Mouse (Mus musculus): ENCODE measurements around the gene Gm10477. TPM values are rescaled to one million over a fixed set of nuclear protein-coding genes. Genes with fewer than 3 reads are reported as not detected.
"Not testable (repeated sequence)": the region's sequence is repeated elsewhere in the genome, so short reads cannot be mapped to it uniquely, and the experiment has no call there.

Gm10477 gene
- total RNA-seq (2014; rRNA removed; ENCODE audit: low replicate concordance) (not detected in 2 replicates), polyA plus RNA-seq (2015; fragmentation: Nextera tagmentation; extraction: Ambion mirVana) (not detected in 2 replicates)

DNA sequence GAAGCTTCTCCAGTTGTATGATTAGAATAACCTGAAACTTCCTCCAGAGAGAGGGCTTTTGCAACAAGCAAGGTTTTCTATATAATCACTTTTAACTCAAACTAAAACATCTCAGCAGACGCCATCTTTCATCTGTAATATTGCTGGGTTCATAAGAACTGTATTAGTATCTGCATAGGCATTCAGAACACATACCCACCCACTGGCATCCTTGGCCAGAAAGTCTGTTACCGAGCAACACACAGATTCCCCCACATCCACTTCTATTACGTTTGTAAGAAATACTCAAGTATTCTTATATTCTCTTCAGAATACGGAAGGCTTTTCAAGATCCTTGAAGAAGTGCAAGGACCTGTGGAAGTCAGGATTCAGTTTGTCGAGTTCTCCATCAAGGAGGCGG, at the start of gene Gm10477:
Gm10477 (plus strand) TSS at position 301 of the 400 bp plus-strand sequence.
- not testable (repeated sequence) for ATAC-seq (ENCODE audit: insufficient read depth, low read depth); H3K27me3 ChIP-seq (ENCODE audit: control insufficient read depth, insufficient read depth, low read length); H3K4me3 ChIP-seq (ENCODE audit: low read depth, low read length); H3K9ac ChIP-seq (replicated peaks; ENCODE audit: low read depth, low read length); H3K4me1 ChIP-seq (ENCODE audit: control insufficient read depth, insufficient read depth); DNase-seq (ENCODE audit: low spot score); H3K27ac ChIP-seq (ENCODE audit: low read depth); H3K9me3 ChIP-seq (replicated peaks; ENCODE audit: control insufficient read depth, low read length); H3K4me2 ChIP-seq (ENCODE audit: low read depth, low read length); H3K36me3 ChIP-seq (replicated peaks; ENCODE audit: control insufficient read depth, insufficient read depth, low read length)
- 80% methylated on average over 6 of the region's 6 CpGs for WGBS

- Histone ChIP-seq H3K27me3 (ENCODE audit: control insufficient read depth, insufficient read depth, low read length) (no peaks in the 10 kb centered on the region), H3K4me3 (ENCODE audit: low read depth, low read length) (no peak overlapping the region), H3K9me3 (replicated peaks; ENCODE audit: control insufficient read depth, low read length) (no peaks in the 10 kb centered on the region), H3K9ac (replicated peaks; ENCODE audit: low read depth, low read length) (no peak overlapping the region), H3K27ac (ENCODE audit: low read depth) (no peak overlapping the region), H3K36me3 (replicated peaks; ENCODE audit: control insufficient read depth, insufficient read depth, low read length) (peaks cover 10% of the 10 kb centered on the region; the same call in 1 of the 2 replicates), H3K4me2 (ENCODE audit: low read depth, low read length) (no peak overlapping the region), H3K4me1 (ENCODE audit: control insufficient read depth, insufficient read depth) (no peaks in the 10 kb centered on the region)
- TF ChIP-seq CTCF (IDR thresholded peaks at IDR 0.05; ENCODE audit: low read depth) (no peak), EP300 (IDR thresholded peaks at IDR 0.05; ENCODE audit: low read depth) (no peak)
- ATAC-seq (ENCODE audit: insufficient read depth, low read depth) (no peak), DNase-seq (ENCODE audit: low spot score) (no peak)
- WGBS: 70% methylated on average over 3 of the region's 3 CpGs
Observed at GRCm38 (mm10) chrX:56477553-56477952, 47.0 kb upstream of the Gm10477 start.

- H3K27me3 ChIP-seq (ENCODE audit: control insufficient read depth, insufficient read depth, low read length): no peaks in the 10 kb centered on the region
- no peaks in the 10 kb centered on the region for H3K9me3 ChIP-seq (replicated peaks; ENCODE audit: control insufficient read depth, low read length)
- no peak overlapping the region for H3K4me2 ChIP-seq (ENCODE audit: low read depth, low read length)
- DNase-seq (ENCODE audit: low spot score) (peak; percentile 9), ATAC-seq (ENCODE audit: insufficient read depth, low read depth) (no peak)
- peaks cover 15% of the 10 kb centered on the region; the same call in 1 of the 2 replicates for H3K36me3 ChIP-seq (replicated peaks; ENCODE audit: control insufficient read depth, insufficient read depth, low read length)
- 65% methylated on average over 3 of the region's 3 CpGs for WGBS
- H3K27ac ChIP-seq (ENCODE audit: low read depth): no peak overlapping the region
- TF ChIP-seq EP300 (IDR thresholded peaks at IDR 0.05; ENCODE audit: low read depth): no peak
- no peak for TF ChIP-seq CTCF (IDR thresholded peaks at IDR 0.05; ENCODE audit: low read depth)
- no peak overlapping the region for H3K4me3 ChIP-seq (ENCODE audit: low read depth, low read length)
- H3K4me1 ChIP-seq (ENCODE audit: control insufficient read depth, insufficient read depth): no peaks in the 10 kb centered on the region
- no peak overlapping the region for H3K9ac ChIP-seq (replicated peaks; ENCODE audit: low read depth, low read length)
Observed at GRCm38 (mm10) chrX:56481906-56482305, 42.6 kb upstream of the Gm10477 start.

DNA sequence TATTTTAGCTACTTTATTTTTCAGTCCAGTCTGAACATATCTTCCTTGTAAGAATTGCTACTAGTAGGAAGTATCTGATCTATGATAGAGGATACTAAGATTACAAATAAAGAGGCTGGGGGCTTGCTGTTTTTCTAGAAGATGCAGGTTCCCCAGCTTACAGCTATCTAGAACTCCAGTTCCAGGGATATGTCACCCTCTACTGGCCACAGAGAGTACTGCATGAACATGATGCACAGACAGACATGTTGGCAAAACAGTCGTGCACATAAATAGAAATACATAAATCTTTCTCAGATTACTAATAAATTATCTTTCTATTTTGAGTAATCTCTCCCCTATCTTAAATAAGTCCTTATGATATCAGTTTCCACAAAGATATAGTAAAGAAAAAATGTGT, 34.8 kb upstream of the Gm10477 start:
- Histone ChIP-seq H3K9ac (replicated peaks; ENCODE audit: low read depth, low read length) (no peak overlapping the region), H3K27ac (ENCODE audit: low read depth) (no peak overlapping the region), H3K4me1 (ENCODE audit: control insufficient read depth, insufficient read depth) (no peaks in the 10 kb centered on the region), H3K9me3 (replicated peaks; ENCODE audit: control insufficient read depth, low read length) (no peaks in the 10 kb centered on the region), H3K4me3 (ENCODE audit: low read depth, low read length) (no peak overlapping the region), H3K27me3 (ENCODE audit: control insufficient read depth, insufficient read depth, low read length) (no peaks in the 10 kb centered on the region), H3K4me2 (ENCODE audit: low read depth, low read length) (no peak overlapping the region), H3K36me3 (replicated peaks; ENCODE audit: control insufficient read depth, insufficient read depth, low read length) (0 out of 2 replicates have a peak, but pooled peaks cover 9% of the 10 kb centered on the region)
- TF ChIP-seq EP300 (IDR thresholded peaks at IDR 0.05; ENCODE audit: low read depth) (no peak), CTCF (IDR thresholded peaks at IDR 0.05; ENCODE audit: low read depth) (peak; percentile 79)
- no peak for ATAC-seq (ENCODE audit: insufficient read depth, low read depth)
- DNase-seq (ENCODE audit: low spot score): peak; percentile 39
- 13% methylated on average over 1 of the region's 1 CpGs for WGBS

DNA sequence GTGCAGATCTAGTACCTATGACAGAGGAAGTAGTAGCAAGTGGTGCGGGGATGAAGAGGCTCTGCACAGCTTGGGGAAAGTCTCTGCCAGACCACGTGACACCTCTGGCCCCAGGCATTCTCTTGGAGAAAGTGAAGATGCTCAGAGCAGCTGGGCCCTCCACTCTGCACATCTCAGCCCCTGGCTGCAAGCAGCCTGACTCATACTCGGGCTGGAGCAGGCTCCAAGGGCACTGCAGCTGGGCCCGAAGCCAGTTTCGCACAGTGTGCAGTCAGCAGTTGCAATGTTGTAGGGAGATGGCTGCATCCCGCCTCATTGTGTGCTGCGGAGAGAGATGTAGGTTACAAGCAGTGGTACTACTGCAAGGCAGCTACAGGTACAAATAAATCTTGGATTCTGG, 27.3 kb upstream of the Gm10477 start:
- H3K36me3 ChIP-seq (replicated peaks; ENCODE audit: control insufficient read depth, insufficient read depth, low read length): peaks cover 9% of the 10 kb centered on the region
- no peaks in the 10 kb centered on the region for H3K9me3 ChIP-seq (replicated peaks; ENCODE audit: control insufficient read depth, low read length)
- H3K4me1 ChIP-seq (ENCODE audit: control insufficient read depth, insufficient read depth): no peaks in the 10 kb centered on the region
- 83% methylated on average over 7 of the region's 7 CpGs for whole genome bisulfite sequencing
- no peak overlapping the region for H3K4me2 ChIP-seq (ENCODE audit: low read depth, low read length)
- H3K4me3 ChIP-seq (ENCODE audit: low read depth, low read length): no peak overlapping the region
- ATAC-seq (ENCODE audit: insufficient read depth, low read depth) (no peak), DNase-seq (ENCODE audit: low spot score) (no peak)
- H3K9ac ChIP-seq (replicated peaks; ENCODE audit: low read depth, low read length): no peak overlapping the region
- H3K27me3 ChIP-seq (ENCODE audit: control insufficient read depth, insufficient read depth, low read length): no peaks in the 10 kb centered on the region
- TF ChIP-seq EP300 (IDR thresholded peaks at IDR 0.05; ENCODE audit: low read depth): no peak
- no peak for TF ChIP-seq CTCF (IDR thresholded peaks at IDR 0.05; ENCODE audit: low read depth)
- no peak overlapping the region for H3K27ac ChIP-seq (ENCODE audit: low read depth)

GRCm38 (mm10) chrX:56531266-56531665, 6.7 kb downstream of the Gm10477 start:
- no peak overlapping the region for H3K27ac ChIP-seq (ENCODE audit: low read depth)
- H3K27me3 ChIP-seq (ENCODE audit: control insufficient read depth, insufficient read depth, low read length): no peaks in the 10 kb centered on the region
- 10% methylated on average over 3 of the region's 3 CpGs for WGBS
- TF ChIP-seq CTCF (IDR thresholded peaks at IDR 0.05; ENCODE audit: low read depth) (peak; percentile 53), EP300 (IDR thresholded peaks at IDR 0.05; ENCODE audit: low read depth) (no peak)
- DNase-seq (ENCODE audit: low spot score) (peak; percentile 11), ATAC-seq (ENCODE audit: insufficient read depth, low read depth) (no peak)
- no peaks in the 10 kb centered on the region for H3K9me3 ChIP-seq (replicated peaks; ENCODE audit: control insufficient read depth, low read length)
- no peak overlapping the region for H3K4me3 ChIP-seq (ENCODE audit: low read depth, low read length)
- H3K9ac ChIP-seq (replicated peaks; ENCODE audit: low read depth, low read length): no peak overlapping the region
- H3K36me3 ChIP-seq (replicated peaks; ENCODE audit: control insufficient read depth, insufficient read depth, low read length): no peaks in the 10 kb centered on the region
- H3K4me2 ChIP-seq (ENCODE audit: low read depth, low read length): no peak overlapping the region
- no peaks in the 10 kb centered on the region for H3K4me1 ChIP-seq (ENCODE audit: control insufficient read depth, insufficient read depth)
